Mouse (Mus musculus) G1E (cell line): ENCODE results near the gene Pgam5. TPM values are rescaled to one million over a fixed set of nuclear protein-coding genes. Genes with fewer than 3 reads are reported as not detected.

ENCODE experiments used
- ATAC-seq: 2 replicates; pipeline ENCODE4 v1.8.0; 2016; ENCODE audit warnings: mild to moderate bottlenecking; ENCODE audit not compliant: insufficient number of reproducible peaks, poor library complexity, low FRiP score, severe bottlenecking; ENCODE audit errors: extremely low read depth
- DNase-seq: peaks from one replicate; pipeline ENCODE4 v3.0.0; 2012; ENCODE audit warnings: low spot score
- H3K27me3 ChIP-seq: 2 replicates; pipeline ENCODE4 v1.6.1; 2012; ENCODE audit warnings: mild to moderate bottlenecking, low read length, inconsistent platforms; ENCODE audit not compliant: insufficient read depth
- H3K36me3 ChIP-seq: replicated peaks from 2 replicates; pipeline ENCODE3; 2012; ENCODE audit warnings: mild to moderate bottlenecking, inconsistent platforms
- H3K4me1 ChIP-seq: 2 replicates; pipeline ENCODE4 v1.6.1; 2012; ENCODE audit warnings: low read depth, low read length, inconsistent platforms, mixed read lengths; ENCODE audit not compliant: insufficient read depth
- H3K4me3 ChIP-seq: 2 replicates; pipeline ENCODE4 v1.5.1; 2012; ENCODE audit warnings: low read depth, mild to moderate bottlenecking, inconsistent platforms, low read length, moderate library complexity, mixed read lengths
- H3K9me3 ChIP-seq: replicated peaks from 2 replicates; pipeline ENCODE4 v1.6.1; 2012; ENCODE audit warnings: inconsistent platforms
- CTCF ChIP-seq: IDR thresholded peaks from 2 replicates; pipeline ENCODE4 v1.5.1; 2012; ENCODE audit warnings: low read depth, low read length, inconsistent platforms, mixed read lengths
- GATA1 ChIP-seq: IDR thresholded peaks from 2 replicates; pipeline ENCODE4 v1.6.1; 2012; ENCODE audit warnings: borderline replicate concordance, low read length, inconsistent platforms, mixed read lengths
- GATA2 ChIP-seq: IDR thresholded peaks from 2 replicates; pipeline ENCODE4 v1.6.1; 2012; ENCODE audit warnings: low read depth, low read length, inconsistent platforms, borderline replicate concordance
- POLR2AphosphoS5 ChIP-seq: IDR thresholded peaks from 2 replicates; pipeline ENCODE4 v1.6.1; 2012; ENCODE audit warnings: low read depth, low read length, inconsistent platforms; ENCODE audit not compliant: insufficient replicate concordance
- TAL1 ChIP-seq: conservative IDR thresholded peaks from 2 replicates; pipeline ENCODE4 v1.6.1; 2012; ENCODE audit warnings: low read depth, low read length, inconsistent platforms, mixed read lengths
- polyA plus RNA-seq: library from polyadenylated mRNA; stranded (reverse); fragments of >175 nt; gene quantifications from 2 replicates; pipeline ENCODE4 v1.2.3, GENCODE M21; 2012
- total RNA-seq, 2 experiments: library from RNA; stranded (forward) in 1 of 2; stranded (reverse) in 1 of 2; fragments of 200-1000 nt in 1 of 2; fragments of >200 nt in 1 of 2; fragmentation: Nextera tagmentation in 1 of 2; gene quantifications; 2 replicates each; pipeline ENCODE4 v1.2.3; 2014 to 2017

Pgam5 gene
- total and polyA plus RNA-seq, 3 experiments: 23.8 to 67.0 (median 52.8) TPM

GRCm38 (mm10) chr5:110232346-110232745 is 37.4 kb downstream of the Pgam5 start:
- H3K4me3 ChIP-seq: peak overlapping the region; percentile 96; the same call in 1 of the 2 replicates
- DNase-seq (no peak), ATAC-seq (no peak)
- H3K4me1 ChIP-seq: peaks cover 18% of the 10 kb centered on the region
- no peaks in the 10 kb centered on the region for H3K9me3 ChIP-seq
- TF ChIP-seq TAL1 (no peak), CTCF (no peak), POLR2AphosphoS5 (no peak), GATA1 (no peak), GATA2 (no peak)
- H3K27me3 ChIP-seq: no peaks in the 10 kb centered on the region
- peaks cover 53% of the 10 kb centered on the region for H3K36me3 ChIP-seq

- no peaks in the 10 kb centered on the region for H3K9me3 ChIP-seq
- TF ChIP-seq CTCF: no peak
- no peak for TF ChIP-seq GATA2
- no peak for TF ChIP-seq TAL1
- TF ChIP-seq POLR2AphosphoS5: no peak
- no peak for TF ChIP-seq GATA1
- no peaks in the 10 kb centered on the region for H3K27me3 ChIP-seq
- no peak for ATAC-seq
- no peak for DNase-seq
- H3K36me3 ChIP-seq: peaks cover 53% of the 10 kb centered on the region
- H3K4me3 ChIP-seq: peak overlapping the region; percentile 96
- H3K4me1 ChIP-seq: peaks cover 18% of the 10 kb centered on the region
Observed at GRCm38 (mm10) chr5:110231638-110232037, 38.1 kb downstream of the Pgam5 start.

- ATAC-seq (peak; percentile 86), DNase-seq (peak; percentile 78)
- H3K4me3 ChIP-seq: peak within 1 kb of the TSS; percentile 96
- TF ChIP-seq GATA2 (no peak), POLR2AphosphoS5 (no peak)
- peaks cover 51% of the 10 kb centered on the region for H3K36me3 ChIP-seq
- H3K4me1 ChIP-seq: peaks cover 18% of the 10 kb centered on the region
- H3K27me3 ChIP-seq: no peaks in the 10 kb centered on the region
- H3K9me3 ChIP-seq: no peaks in the 10 kb centered on the region
Observed at GRCm38 (mm10) chr5:110230780-110231461, 38.8 kb downstream of the Pgam5 start, which contains the start of gene Ankle2. Ankle2 (plus strand) TSS chr5:110231004.

- H3K9me3 ChIP-seq: no peaks in the 10 kb centered on the region
- DNase-seq: no peak
- H3K27me3 ChIP-seq: no peaks in the 10 kb centered on the region
- no peak for ATAC-seq
- H3K4me1 ChIP-seq: peaks cover 18% of the 10 kb centered on the region
- TF ChIP-seq GATA1: no peak
- no peak for TF ChIP-seq TAL1
- no peak for TF ChIP-seq POLR2AphosphoS5
- no peak for TF ChIP-seq GATA2
- TF ChIP-seq CTCF: no peak
- peaks cover 51% of the 10 kb centered on the region for H3K36me3 ChIP-seq
- peak overlapping the region; percentile 96 for H3K4me3 ChIP-seq
Observed at GRCm38 (mm10) chr5:110230401-110230779, 39.3 kb downstream of the Pgam5 start.

- DNase-seq: no peak
- peaks cover 51% of the 10 kb centered on the region for H3K36me3 ChIP-seq
Observed at GRCm38 (mm10) chr5:110227336-110227883, 42.3 kb downstream of the Pgam5 start.

GRCm38 (mm10) chr5:110225056-110225455 is 44.7 kb downstream of the Pgam5 start:
- Histone ChIP-seq H3K27me3 (no peaks in the 10 kb centered on the region), H3K4me1 (peaks cover 2% of the 10 kb centered on the region; the same call in 1 of the 2 replicates), H3K4me3 (no peak overlapping the region), H3K36me3 (peaks cover 72% of the 10 kb centered on the region), H3K9me3 (no peaks in the 10 kb centered on the region)
- ATAC-seq (no peak), DNase-seq (no peak)
- no peak for TF ChIP-seq POLR2AphosphoS5
- no peak for TF ChIP-seq TAL1
- no peak for TF ChIP-seq CTCF
- TF ChIP-seq GATA2: no peak
- no peak for TF ChIP-seq GATA1

More at GRCm38 (mm10) chr5:110227336-110227883, 42.3 kb downstream of the Pgam5 start:
- no peak for ATAC-seq
- H3K9me3 ChIP-seq: no peaks in the 10 kb centered on the region
- no peaks in the 10 kb centered on the region for H3K27me3 ChIP-seq
- no peak overlapping the region for H3K4me3 ChIP-seq
- TF ChIP-seq TAL1: no peak
- no peak for TF ChIP-seq GATA1
- no peak for TF ChIP-seq POLR2AphosphoS5
- peaks cover 12% of the 10 kb centered on the region for H3K4me1 ChIP-seq
